Mouse (Mus musculus): ENCODE results near the gene Shank2. TPM values are rescaled to one million over a fixed set of nuclear protein-coding genes. Genes with fewer than 3 reads are reported as not detected.

Gene Shank2
- polyA plus RNA-seq, 1 experiment: 32.5 TPM

DNA sequence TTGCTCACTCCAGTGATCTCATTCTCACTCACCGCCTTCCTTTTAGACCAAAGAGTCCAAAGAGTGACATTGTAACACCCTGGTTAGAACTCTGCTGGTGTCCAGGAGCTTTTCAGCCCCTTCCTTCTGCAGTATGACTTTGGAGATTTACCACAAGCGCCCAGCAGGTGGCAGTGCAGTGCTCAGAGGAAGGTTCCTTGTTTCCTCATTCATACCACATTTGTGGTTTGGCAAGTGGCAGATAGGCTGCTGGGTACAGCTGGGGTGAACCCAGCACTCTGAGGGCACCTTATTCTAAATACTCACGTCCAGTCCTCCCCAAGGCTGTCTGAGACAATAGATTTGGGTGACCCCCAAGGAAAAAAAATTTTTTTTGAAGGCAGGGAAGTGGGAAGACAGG, 73.0 kb downstream of the Shank2 start:
- peak; percentile 79 for DNase-seq (ENCODE audit: low read depth)
- TF ChIP-seq CTCF (IDR thresholded peaks at IDR 0.05; ENCODE audit: borderline replicate concordance, extremely low read depth, insufficient read depth, insufficient read length): peak; percentile 86
- TF ChIP-seq POLR2A (IDR thresholded peaks at IDR 0.05; ENCODE audit: borderline replicate concordance, extremely low read depth, insufficient read depth, insufficient read length, poor library complexity, severe bottlenecking): no peak

DNA sequence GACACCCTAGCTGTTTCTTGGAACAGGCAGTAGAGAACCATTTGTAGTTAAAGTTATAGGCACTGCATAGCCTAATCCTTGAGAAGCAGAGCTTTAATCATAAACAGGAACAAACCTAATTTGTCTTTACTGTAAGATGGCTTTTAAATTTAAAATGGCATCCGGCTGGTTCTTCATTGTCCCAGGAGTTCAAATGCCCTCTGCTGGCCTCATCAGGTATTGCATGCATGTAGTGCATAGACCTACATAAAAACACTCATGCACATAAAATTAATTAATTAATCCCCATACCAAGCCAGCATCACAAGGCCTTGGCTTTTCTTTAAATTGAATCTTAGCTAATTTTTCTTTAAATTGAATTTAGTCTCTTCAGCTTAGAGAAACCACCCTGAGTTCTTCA, 76.9 kb downstream of the Shank2 start:
- TF ChIP-seq POLR2A (IDR thresholded peaks at IDR 0.05; ENCODE audit: borderline replicate concordance, extremely low read depth, insufficient read depth, insufficient read length, poor library complexity, severe bottlenecking) (no peak), CTCF (IDR thresholded peaks at IDR 0.05; ENCODE audit: borderline replicate concordance, extremely low read depth, insufficient read depth, insufficient read length) (peak; percentile 60; the same call in 1 of the 2 replicates)
- DNase-seq (ENCODE audit: low read depth): peak; percentile 54

DNA sequence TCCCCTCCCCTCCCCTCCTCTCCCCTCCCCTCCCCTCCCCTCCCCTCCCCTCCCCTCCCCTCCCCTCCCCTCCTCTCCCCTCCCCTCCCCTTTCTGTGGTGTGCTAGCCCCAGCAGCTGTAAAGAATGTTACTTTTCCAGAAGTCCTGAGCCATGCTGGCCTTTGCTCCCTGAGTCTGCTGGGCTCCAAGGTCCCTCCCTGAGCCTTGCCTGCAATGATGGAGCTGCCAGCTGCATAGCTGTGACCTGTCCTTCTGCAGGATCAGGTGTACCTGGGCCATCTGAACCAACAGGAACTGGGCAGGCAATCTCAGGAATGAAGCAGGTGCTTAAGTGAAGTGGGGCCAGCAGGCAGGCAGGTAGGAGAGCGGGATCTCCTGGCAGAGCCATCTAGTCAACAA, 78.1 kb downstream of the Shank2 start:
- DNase-seq (ENCODE audit: low read depth): no peak
- no peak for TF ChIP-seq POLR2A (IDR thresholded peaks at IDR 0.05; ENCODE audit: borderline replicate concordance, extremely low read depth, insufficient read depth, insufficient read length, poor library complexity, severe bottlenecking)
- TF ChIP-seq CTCF (IDR thresholded peaks at IDR 0.05; ENCODE audit: borderline replicate concordance, extremely low read depth, insufficient read depth, insufficient read length): no peak

DNA sequence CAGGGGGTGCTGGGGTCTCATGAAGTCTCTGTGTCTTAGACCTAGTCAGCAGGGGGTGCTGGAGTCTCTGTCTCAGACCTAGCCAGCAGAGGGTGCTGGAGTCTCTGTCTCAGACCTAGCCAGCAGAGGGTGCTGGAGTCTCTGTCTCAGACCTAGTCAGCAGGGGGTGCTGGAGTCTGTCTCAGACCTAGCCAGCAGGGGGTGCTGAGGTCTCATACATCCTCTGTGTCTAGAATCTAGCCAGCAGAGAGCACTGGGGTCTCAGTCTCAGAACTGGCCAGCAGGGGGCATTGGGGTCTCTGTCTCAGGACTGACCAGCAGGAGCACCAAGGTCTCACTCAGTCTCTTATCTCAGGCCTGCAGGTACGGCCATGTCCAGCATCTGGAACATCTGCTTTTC, 79.7 kb downstream of the Shank2 start:
- DNase-seq (ENCODE audit: low read depth): peak; percentile 51
- TF ChIP-seq POLR2A (IDR thresholded peaks at IDR 0.05; ENCODE audit: borderline replicate concordance, extremely low read depth, insufficient read depth, insufficient read length, poor library complexity, severe bottlenecking) (no peak), CTCF (IDR thresholded peaks at IDR 0.05; ENCODE audit: borderline replicate concordance, extremely low read depth, insufficient read depth, insufficient read length) (peak; percentile 35; the same call in 1 of the 2 replicates)

DNA sequence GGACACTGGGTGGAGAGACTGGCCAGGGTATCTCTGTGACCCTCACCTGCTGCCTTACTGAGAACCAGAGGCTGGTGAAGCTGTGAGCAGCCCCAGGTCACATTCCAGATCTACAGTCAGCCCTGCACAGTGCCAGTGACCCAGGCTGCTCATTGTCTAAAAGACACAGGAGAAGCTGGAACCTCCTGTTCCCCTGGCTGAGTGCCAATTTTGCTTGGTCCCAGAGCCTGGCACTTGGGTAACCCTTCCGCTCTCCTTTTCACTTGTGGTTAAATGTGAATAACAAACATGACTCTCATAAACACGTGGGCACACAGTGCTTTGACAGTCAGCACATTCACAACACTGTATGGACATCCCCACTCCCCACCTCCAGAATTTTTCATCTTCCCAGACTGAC, 80.2 kb downstream of the Shank2 start:
- no peak for TF ChIP-seq POLR2A (IDR thresholded peaks at IDR 0.05; ENCODE audit: borderline replicate concordance, extremely low read depth, insufficient read depth, insufficient read length, poor library complexity, severe bottlenecking)
- TF ChIP-seq CTCF (IDR thresholded peaks at IDR 0.05; ENCODE audit: borderline replicate concordance, extremely low read depth, insufficient read depth, insufficient read length): no peak
- DNase-seq (ENCODE audit: low read depth): no peak

DNA sequence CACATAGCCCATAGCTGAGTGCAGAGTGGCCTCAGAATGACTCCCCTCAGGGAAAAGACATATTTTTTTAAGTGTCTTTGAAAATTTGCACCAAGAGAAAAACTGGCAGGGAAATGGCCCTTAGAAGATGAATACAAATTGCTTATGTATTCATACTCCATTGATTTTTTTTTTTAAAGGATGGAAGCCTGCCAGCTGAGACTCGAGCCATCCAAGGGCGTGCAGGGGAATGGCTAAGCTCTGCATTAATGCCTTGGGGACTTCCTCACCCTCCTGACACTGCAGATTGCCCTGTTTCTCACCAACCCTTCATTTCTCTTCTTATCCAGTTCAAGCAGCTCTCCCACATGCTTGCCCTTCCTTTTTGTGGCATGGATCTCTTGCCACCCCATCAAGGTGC, 85.5 kb downstream of the Shank2 start:
- DNase-seq (ENCODE audit: low read depth): peak; percentile 34
- TF ChIP-seq POLR2A (IDR thresholded peaks at IDR 0.05; ENCODE audit: borderline replicate concordance, extremely low read depth, insufficient read depth, insufficient read length, poor library complexity, severe bottlenecking) (no peak), CTCF (IDR thresholded peaks at IDR 0.05; ENCODE audit: borderline replicate concordance, extremely low read depth, insufficient read depth, insufficient read length) (no peak)

DNA sequence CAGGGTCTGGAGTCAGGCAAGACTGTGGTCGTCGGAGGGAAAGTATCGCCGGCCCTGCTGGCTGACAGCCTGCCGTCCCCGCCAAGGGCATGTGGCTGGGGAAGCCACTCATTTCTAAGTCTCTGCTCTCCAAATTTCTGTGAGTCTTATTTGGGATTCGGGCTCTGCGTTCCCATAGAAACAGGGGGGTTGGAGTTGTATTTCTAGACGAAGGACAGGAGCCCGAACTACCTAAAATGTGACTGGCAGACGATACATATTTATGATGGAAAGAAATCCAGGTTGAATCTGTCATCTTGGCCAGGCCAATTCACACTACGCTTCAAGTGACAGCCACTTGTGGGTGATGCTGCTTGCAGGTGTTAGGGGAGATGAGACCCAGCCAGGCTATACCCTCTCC, 92.4 kb downstream of the Shank2 start:
- no peak for DNase-seq (ENCODE audit: low read depth)
- TF ChIP-seq POLR2A (IDR thresholded peaks at IDR 0.05; ENCODE audit: borderline replicate concordance, extremely low read depth, insufficient read depth, insufficient read length, poor library complexity, severe bottlenecking): no peak
- no peak for TF ChIP-seq CTCF (IDR thresholded peaks at IDR 0.05; ENCODE audit: borderline replicate concordance, extremely low read depth, insufficient read depth, insufficient read length)

DNA sequence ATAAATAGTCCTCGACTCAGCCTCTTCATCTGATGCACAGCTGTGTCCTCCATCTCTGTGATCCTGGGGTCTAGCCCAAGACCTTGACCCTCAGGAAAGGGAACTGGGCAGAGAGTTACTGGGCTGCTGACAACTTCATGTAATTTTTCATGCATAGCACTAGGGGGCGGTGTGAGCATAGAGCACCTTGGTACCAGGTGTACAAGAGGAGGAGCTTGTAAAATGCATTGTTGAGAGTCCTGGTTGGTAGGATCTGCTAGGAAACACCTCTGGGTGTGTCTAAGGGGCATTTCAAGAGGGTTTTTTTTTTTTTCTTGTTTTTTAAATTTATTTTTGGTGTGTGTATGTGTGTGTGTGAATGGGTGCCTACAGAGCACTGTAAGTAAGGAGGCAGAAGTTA, 95.6 kb downstream of the Shank2 start:
- TF ChIP-seq POLR2A (IDR thresholded peaks at IDR 0.05; ENCODE audit: borderline replicate concordance, extremely low read depth, insufficient read depth, insufficient read length, poor library complexity, severe bottlenecking) (no peak), CTCF (IDR thresholded peaks at IDR 0.05; ENCODE audit: borderline replicate concordance, extremely low read depth, insufficient read depth, insufficient read length) (peak; percentile 64; the same call in 1 of the 2 replicates)
- DNase-seq (ENCODE audit: low read depth): peak; percentile 71

DNA sequence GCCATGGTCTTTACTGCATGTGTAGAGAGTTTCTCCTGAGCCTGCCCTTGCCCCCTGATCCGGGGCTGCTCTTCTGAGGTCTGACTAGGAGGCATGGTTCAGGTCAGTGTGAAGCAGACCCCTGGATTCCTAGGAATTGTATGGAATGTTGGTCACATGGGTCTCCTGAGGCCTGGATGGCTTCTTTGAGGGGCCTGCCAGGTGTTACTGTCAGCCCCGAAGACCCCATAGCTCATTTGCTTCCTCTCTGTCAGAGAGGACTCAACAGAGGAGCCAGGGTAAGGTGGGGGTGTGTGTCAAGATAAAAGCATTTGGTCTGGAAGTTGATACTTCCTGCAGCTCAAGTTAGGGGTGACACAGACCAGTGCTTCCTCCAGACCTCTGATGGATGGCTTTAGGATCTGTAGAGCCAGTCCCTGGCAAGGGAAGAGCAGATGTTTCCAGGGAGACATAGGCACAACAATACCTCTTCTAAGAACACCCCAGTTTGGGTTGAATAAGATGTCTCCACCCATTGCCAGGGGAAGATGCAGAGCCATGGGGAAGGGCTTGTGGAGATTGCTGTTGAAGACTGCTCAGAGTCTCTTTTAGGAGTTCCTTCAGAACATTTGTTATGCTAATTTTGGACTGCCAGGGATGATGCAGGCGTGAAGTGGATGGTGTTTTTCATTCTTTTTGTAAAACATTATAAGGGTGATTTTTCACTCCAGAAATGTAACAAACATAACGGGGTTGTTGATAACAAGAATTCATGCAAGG, 100.7 kb downstream of the Shank2 start:
- no peak for TF ChIP-seq POLR2A (IDR thresholded peaks at IDR 0.05; ENCODE audit: borderline replicate concordance, extremely low read depth, insufficient read depth, insufficient read length, poor library complexity, severe bottlenecking)
- no peak for DNase-seq (ENCODE audit: low read depth)

DNA sequence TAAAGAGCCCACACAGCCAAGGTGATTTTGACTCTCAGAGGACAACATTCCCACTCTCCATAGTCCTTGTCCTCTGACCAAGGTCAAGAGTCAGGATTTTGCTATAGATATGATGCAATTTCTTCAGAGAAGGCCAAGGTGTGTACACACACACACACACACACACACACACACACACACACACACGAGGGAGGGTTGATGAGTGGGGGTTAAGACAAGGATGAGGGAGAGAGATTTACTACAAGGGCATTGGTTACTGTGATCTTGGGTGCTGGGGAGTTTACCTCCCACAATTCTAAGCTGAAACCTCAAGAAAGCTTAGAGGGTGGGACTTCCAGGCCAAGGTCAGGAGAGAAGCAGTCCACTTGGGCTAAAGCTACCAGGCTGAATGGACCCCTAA, 104.2 kb downstream of the Shank2 start:
- no peak for TF ChIP-seq POLR2A (IDR thresholded peaks at IDR 0.05; ENCODE audit: borderline replicate concordance, extremely low read depth, insufficient read depth, insufficient read length, poor library complexity, severe bottlenecking)
- no peak for TF ChIP-seq CTCF (IDR thresholded peaks at IDR 0.05; ENCODE audit: borderline replicate concordance, extremely low read depth, insufficient read depth, insufficient read length)
- DNase-seq (ENCODE audit: low read depth): no peak

DNA sequence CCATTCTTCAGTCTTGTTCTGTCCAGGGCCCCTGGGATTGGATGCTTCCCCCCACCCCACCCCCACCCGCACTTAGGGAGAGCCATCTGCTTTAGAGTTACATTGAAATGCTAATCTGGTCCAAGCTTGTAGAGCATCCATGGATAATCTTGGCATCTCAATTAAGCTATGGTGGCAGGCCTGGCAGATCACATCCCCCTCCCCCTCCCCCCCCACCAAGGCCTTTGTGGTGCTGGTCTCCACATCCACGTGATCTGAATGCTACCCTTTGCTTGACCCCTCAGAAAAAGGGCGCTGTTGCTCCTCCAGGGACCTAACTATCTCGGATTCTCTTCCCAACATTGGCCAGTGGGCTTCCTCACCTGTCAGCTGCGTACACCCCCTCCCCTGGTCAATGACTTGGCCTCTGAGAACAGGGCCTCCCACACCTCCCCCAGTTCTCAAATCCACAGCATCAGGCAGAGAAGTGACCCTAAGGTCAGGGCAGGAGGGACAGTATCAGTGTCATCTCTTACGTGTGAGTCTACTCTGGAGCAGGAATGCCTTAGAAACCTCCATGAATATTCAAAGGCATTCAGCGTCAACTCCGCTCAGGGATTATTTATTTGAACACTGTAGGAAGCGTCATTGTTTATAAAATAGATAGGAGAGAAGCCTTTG, 104.8 kb downstream of the Shank2 start:
- DNase-seq (ENCODE audit: low read depth): peak; percentile 81
- TF ChIP-seq CTCF (IDR thresholded peaks at IDR 0.05; ENCODE audit: borderline replicate concordance, extremely low read depth, insufficient read depth, insufficient read length): no peak
- TF ChIP-seq POLR2A (IDR thresholded peaks at IDR 0.05; ENCODE audit: borderline replicate concordance, extremely low read depth, insufficient read depth, insufficient read length, poor library complexity, severe bottlenecking): no peak

DNA sequence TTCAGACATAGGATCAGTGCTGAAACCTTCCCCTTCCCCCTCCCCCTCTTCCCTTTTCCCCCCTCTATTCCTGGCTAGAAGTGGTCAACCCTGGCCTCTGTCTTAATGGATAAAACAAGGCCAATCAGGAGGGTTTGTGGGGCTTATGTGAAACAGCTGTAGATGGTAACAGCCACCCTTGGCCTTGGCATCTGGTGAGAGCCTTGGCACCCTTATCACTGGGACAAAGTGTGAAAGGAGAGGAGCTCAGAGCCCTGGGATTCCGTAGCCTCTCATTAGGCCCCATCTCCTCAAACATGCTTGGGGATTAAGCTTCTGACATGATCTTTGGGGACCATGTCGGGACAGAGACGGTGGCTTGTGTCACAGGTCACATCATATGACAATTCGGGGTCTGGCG, 106.4 kb downstream of the Shank2 start:
- no peak for DNase-seq (ENCODE audit: low read depth)
- TF ChIP-seq POLR2A (IDR thresholded peaks at IDR 0.05; ENCODE audit: borderline replicate concordance, extremely low read depth, insufficient read depth, insufficient read length, poor library complexity, severe bottlenecking): no peak
- no peak for TF ChIP-seq CTCF (IDR thresholded peaks at IDR 0.05; ENCODE audit: borderline replicate concordance, extremely low read depth, insufficient read depth, insufficient read length)

All from brain, embryonic 14.5 days (tissue).